Mouse (Mus musculus): ENCODE measurements around the gene Mpv17l2.

GRCm38 (mm10) chr8:70801156-70801555, 40.4 kb upstream of the Mpv17l2 start:
- TF ChIP-seq CTCF (IDR thresholded peaks at IDR 0.05; ENCODE audit: borderline replicate concordance, extremely low read depth, insufficient read depth, insufficient read length) (no peak), POLR2A (IDR thresholded peaks at IDR 0.05; ENCODE audit: borderline replicate concordance, extremely low read depth, insufficient read depth, insufficient read length, poor library complexity, severe bottlenecking) (no peak)

All from brain, embryonic 14.5 days (tissue).